Mouse (Mus musculus) cerebellum, postnatal 4 days (tissue): ENCODE measurements at regions not wholly inside any gene's neighbourhood (a gene's known extent, or its start where the extent isn't known, plus 50 kb on each side); places are given as distances from the start of the nearest gene placed in this dataset.
"Not testable (repeated sequence)": the region's sequence is repeated elsewhere in the genome, so short reads cannot be mapped to it uniquely, and the experiment has no call there.

ENCODE experiments used
- DNase-seq, 2 experiments: peaks; one replicate each; pipeline ENCODE4 v3.0.0; 2022; ENCODE audit warnings: low spot score in 2 of 2, mixed read lengths in 1 of 2

DNA sequence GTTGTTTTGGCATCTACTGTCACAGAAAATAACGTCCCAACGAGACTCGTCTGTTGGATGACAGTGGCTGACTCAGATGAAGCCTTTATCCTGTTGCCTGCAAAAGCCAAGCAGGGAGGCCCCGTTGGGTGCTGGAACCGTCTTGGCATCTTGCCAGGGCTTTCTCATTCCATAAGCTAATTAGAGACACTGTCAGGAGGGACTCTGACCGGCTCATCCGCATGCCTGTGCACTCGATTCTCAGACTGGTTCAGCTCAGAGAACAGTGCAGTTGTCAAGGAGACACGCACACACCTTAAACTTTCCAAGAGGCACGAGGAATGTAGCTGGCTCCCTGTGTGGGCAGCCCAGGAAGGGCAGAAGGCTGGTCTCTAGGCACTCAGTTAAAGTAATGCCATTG, 169.0 kb upstream of the Sulf2 start:
- peak in 1 of 2 experiments; percentile 45 for DNase-seq

DNA sequence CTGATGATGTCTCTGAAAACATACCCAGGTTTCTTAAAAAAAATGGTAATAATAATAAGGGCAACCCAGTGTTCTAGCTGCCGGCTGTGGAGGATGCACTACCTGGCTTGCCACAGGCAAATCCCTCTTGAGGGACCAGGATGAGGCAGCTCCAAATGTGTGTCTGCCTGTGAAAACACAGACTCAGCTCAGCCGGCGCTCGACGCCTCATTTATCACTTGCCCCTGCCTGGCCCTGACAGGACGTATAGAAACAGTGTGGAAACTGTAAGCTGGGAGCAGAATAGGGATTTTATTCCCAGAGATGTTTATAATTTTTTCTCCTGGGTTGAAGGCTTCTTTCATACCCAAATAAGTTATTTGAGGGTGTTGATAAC, 167.2 kb upstream of the Sulf2 start:
- DNase-seq, result no peak

DNA sequence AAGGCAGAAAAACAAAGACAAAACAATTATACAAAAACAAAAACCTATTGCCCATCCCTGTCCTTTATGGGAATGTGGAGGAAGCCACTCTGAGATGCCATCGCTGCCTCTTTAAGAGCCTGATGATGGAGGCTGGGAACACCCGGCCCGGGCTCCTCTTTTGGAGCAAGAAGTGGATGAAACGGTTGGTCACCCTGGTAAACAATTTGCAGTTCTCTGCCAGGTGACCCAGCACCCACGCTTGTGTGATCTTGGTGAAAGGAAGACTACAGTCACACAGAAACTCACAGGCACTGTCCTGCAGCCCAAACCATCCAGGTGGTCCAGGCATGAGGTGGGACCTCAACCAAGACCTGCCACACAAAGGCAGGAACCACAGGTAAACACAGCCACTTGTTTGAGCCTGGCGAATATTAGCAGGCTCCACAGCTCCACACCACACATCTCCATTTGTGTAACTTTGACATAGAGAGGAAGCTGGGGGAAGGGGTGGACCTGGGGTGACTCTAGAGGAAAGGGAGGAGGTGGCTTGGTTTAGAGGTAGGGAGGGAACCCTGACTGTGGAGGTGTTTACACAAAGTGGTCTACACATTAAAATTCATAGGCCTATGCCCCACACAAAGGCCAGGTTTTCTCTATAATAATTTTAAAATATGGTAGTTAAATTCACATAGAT, 166.7 kb upstream of the Sulf2 start:
- DNase-seq, result no peak

DNA sequence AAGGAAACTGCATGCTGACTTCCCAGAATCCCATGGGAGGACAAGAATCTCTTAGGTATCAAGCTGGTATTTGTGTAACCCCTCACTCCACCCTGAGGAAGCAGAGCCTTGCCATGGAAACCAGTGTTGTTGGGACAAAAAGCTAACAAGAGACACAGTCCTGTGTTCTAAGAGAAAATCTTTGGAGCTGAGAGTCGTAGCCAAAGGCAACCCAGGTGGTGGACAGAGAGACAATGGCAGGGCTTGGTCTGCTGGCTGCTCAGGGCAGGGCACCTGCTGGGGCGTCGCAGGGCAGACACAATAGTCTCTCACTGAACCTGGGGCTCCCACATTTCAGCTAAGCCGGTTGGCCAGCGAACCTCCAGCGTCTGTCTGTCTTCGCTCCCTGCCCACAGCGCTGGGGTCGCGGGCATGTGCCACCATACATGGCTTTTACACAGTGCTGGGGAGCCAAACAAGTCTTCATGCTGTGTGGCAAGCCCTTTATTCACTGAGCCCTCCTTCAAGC, 161.0 kb upstream of the Sulf2 start:
- no peak for DNase-seq

DNA sequence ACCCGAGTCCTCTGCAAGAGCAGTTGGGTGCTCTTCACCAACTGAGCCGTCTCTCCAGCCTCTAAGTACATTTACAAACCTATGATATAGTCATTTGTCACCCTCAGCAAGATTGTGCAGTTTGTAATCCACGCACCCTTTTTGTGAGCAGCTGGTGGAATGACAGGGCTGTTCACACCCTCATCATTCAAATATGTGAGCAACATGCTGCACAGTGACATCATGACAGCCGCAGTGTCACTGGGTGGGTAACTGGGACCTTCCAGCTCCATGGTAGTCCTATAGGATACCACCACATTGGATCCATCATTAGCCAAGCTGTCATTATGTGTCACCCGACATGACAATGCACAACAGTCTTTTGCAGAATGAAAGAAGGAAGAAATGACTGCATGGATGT, 155.0 kb upstream of the Sulf2 start:
- no peak for DNase-seq

DNA sequence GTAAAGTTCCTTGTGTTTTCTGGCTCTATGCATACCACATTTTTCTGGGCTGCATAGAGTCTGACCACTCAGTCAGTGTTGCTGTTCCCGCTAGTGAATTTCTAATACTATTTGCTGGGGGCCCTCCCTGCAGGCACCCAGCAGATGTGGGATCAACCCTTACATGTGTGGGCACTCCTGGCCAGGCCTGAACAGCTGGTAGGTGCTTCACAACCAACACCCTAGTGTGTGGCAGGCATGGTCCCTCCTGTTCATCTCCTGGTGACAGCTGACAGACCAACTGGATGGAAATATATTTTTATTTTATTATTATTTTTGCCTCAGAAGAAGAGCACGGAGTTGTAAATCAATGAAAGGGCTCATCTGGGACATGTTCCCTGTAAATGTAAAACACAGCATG, 154.4 kb upstream of the Sulf2 start:
- no peak for DNase-seq

DNA sequence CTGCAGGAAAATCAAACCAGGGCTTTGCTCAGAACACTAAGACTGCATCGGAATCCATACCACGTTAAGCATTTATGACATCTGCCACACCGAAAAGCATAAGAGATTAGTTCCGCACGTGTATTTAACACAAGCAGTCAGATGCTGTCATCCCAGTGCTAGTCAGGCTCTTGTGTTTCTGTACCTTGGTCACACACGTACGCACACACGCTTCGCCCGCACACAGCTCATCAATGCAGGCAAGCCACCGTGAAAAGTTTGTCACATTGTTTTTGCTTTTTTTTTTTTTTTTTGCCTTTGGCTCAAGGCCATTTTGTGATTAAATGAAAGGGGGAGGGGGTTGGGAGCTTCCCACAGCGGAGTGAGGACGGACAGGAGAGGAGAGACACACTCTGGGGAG, 152.1 kb upstream of the Sulf2 start:
- DNase-seq, result no peak

DNA sequence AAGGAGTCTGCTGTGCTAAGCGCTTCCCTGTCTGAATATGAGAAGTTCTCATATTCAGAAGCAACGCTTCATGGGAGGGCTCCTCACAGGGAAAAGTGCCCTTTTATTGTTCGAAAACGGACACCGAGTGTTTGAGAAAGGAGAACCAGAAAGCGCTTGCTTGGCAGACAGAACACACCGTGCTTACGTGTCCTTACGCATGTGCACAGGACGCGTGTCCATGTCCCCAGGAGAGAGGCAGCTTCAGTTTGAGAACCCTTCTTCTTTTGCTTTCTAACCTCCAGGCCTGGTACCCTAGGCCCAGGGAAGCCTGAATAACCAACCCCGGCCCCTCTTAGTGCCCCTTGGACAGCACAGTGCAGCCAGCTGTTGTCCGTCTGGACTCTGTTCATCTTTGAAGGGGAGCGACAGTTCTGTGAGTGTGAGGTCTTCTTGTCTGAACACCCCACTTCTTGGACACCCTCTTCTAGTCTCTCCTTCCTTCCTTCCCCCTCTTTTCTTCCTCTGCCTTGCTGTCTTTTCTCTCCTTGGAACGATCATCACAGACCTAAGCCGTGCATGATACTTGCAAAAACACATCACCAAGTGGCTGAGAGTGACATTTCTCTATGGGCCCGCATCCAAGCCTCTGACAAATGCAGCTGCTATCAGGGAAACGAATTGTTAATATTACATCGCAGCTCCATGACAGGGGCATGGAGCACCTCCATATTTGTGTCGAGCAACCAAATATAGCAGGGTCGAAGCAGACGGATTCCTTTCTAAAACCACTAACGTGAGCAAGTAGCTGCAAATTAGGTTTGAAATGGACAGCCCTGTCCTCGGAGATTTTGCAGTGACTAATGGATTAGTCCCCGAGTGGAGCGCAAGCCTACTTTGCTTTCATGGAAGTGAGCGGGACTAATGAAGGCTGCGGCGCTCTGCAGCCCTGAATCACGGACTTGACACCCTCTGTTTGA, 149.9 kb upstream of the Sulf2 start:
- peak in 1 of 2 experiments; percentile 17 for DNase-seq

DNA sequence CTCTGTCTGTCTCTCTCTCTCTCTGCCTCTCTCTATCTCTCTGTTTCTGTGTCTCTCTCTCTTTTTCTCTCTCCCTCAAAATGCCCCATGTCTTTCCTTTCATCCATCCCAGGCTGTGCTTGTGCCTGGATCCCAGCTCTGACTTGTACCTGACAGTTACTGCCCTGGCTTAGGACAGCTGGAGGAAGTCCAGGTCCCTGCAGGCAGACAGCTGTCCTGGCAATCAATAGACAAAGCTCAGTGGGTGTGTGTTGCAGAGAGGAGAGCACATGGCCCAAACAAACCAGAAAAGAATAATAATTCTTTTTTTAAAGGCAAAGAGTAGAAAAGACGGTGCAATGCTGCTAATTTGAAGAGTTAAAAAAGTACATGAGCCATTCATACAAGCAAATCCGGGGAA, 148.4 kb upstream of the Sulf2 start:
- no peak for DNase-seq

DNA sequence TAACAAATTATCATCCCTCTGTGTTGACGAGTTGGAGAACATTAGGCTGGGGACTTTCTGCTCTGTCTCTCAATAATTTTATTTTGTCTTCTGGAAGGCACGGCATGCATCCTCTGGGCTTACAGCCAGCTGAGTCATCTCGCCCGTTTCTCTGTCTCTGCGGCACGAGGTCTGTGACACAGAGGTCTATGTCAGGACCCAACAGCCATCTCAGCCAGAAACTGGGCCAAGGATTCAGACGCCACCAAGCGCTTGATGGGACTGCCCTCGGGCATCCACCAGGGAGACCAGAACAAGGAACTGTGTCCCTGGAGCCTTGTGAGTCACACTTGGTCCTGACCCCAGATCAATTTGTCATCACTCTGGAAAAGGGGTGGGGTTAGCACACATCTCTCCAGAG, 145.7 kb upstream of the Sulf2 start:
- DNase-seq, result no peak

DNA sequence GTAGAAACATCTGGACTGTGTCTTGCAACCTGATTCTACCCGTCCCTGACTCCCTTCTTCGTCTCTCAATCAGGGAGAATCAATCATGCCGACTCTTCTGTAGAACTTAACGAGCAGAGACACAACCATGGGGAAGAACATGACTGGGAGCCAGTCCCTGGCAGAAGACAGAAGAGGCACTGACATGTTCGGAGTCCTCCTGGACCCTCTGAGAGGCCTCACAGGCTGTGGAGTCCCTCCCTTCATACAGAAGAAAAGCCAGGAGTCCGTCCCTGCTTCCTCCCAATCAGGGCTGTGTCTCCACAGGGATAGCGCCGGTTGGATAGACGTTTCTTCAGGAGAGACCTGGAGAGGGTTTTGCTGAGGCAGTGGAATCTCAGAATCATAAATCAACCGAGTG, 139.2 kb upstream of the Sulf2 start:
- DNase-seq, result no peak

DNA sequence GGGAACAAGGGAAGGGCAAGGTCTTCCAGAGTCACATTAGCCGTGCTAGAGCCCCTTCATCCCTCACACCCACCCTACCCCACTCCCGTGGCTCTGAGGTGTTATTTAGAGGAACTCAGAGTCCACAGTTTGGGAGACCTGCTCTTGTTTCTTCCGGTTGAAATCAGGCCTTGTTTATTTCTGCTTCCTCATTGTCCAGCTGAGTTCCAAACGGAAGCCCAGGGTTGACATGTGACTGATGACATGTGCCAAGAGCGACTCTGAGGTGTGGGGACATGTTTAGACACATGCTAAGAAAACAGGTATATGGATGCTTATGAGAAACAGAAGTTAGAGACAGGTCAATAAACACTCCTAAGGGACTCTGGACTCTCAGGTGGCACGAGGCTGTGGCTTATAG, 137.5 kb upstream of the Sulf2 start:
- no peak for DNase-seq

DNA sequence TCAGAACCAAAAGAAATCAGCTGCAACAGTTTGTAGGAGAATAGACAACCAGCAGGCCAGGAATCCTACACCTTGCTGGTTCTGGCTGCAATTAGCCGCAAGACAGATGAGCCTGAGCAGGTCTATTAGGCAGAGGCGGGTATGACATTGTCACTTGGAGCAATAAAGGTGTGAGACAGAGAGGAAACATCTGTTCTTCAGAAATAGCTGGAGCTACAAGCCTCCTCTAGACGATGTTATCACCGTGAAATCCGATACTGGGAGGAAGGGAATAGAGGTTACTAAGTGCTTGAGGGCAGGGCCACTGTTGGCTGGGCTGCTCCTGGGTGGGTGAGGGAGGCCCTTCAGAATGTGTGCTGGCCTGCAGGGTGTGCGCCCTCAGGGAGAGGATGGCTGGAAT, 135.8 kb upstream of the Sulf2 start:
- no peak for DNase-seq

DNA sequence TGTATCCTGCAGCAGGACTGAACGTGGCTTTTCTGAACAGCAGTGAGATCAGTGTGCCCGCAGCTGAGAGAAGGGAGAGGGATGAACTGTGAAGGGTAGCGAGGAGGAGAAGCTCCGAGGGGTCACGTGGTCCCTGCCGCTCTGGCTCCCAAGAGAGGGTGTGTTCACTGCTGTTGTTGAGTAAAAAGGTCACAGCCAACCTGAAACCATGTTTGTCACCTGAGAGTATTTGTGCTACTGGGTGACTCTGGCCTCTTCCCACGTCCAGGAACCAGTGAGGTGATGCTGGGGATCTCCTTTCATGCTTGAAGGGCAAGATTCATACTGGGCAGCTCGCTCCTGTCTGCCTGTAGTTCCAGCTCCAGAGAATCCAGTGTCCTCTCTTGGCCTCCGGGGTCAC, 135.4 kb upstream of the Sulf2 start:
- no peak for DNase-seq

DNA sequence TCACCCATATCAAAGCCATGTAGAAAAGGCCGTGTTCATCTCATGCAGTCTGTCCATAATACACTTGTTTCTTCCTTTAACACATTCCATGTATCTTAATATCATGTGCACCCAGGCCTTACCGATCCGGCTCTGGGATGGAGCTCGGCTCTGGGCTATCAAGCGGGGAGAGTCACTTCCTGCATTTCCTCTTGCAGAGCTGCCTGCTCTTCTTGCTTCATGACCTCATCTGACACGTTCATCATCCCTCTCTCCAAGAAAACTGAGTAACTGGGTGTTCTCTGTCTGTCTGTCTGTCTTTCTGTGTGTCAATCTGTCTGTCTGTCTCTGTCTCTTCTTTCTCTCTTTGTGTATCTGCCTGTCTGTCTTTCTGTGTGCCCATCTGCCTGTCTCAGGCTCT, 133.7 kb upstream of the Sulf2 start:
- no peak for DNase-seq

DNA sequence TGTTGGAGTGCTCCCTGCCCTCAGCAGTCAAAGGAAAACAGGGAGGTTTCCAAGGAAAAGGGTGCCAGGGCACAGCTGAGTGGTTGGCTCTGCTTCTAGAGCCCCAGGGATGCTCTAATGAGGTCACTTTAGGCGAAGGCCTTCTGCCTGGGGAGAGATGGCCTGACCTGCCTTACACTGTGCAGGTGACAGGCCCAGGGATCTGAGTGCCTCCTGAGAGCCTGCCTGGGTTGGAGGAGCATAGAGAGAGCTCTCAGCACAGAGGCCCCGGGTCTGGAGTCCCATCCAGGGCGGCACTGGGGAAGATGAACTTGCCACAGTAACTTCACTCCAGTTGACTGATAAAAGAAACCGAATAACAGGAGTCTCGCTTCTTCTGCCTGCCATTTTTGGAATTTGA, 125.7 kb upstream of the Sulf2 start:
- DNase-seq, result not testable (repeated sequence)

DNA sequence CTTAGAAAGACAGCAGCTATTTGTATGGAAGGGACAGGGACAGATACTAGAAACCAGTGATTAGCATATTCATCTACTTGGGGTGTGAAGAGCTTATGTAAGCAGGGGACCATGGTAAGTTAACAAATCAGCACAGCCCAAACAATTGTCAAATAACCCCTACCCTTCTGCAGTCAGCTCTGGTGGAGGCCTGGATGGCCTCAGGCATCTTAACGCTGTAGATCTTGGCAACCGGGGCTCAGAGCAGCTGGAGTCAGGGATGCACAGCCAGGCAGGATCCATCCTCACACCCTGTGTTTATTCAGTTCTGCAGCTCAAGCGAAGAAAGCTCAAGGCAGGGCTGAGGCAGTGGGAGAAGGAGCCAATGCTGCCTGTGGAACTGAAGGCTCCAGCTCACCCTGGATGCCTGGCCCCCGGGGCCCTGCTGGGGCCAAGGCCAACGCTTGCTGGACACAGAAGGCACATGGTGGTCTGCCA, 125.2 kb upstream of the Sulf2 start:
- DNase-seq, result peak in 1 of 2 experiments; percentile 17

DNA sequence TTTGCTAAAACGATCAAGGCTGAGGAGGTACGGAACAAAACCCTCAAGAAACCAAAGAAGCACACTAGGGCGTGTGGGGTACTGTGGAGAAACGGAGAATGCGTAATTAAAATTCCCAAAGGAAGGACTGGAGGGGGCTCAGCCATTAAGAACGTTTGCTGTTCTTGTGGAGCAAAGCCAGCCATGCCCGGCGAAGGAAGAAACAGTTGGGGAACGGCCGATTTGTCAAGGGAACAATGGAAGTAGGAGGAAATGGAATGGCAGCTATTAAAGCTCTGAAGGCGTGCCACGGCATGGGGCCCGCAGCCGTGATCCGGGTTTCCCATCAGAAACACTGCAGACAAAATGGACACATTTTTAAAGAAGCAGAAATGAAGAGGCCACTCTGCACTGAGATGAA, 124.2 kb upstream of the Sulf2 start:
- DNase-seq, result no peak

DNA sequence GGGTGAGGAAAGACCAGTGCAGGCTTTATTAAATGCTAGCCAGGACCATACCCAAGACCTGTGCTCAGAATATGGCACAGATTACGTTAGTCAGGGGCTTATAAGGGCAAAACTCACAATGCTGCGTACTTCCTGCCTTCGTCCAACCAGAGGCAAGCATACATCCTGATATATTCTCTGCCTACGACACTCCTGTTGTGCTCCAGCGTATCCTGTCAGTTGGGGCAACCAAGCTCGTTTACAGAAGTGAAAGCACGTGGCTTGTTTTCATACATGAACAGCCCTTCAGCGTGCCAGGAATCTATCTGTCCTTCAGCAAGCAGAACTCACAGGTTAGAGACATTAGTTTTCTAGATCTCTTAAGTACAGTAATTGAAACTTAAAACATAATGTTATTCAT, 119.9 kb upstream of the Sulf2 start:
- DNase-seq, result no peak

DNA sequence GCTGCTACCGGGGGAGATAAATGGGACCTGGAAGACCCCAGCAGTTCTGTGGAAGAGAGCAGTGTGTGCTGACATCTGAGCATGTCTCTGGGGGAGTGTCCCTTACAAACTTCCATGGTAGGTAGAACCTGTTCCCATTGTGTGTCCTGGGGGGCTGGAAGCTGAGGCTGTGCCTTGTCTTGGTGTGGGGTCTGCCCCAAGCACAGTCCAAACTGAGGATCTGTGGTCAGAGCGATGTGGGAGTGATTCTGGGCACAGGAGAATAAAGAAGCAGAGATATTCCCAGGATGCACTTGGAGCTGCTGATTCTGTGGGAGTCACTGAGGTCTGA, 118.5 kb upstream of the Sulf2 start:
- DNase-seq, result no peak

DNA sequence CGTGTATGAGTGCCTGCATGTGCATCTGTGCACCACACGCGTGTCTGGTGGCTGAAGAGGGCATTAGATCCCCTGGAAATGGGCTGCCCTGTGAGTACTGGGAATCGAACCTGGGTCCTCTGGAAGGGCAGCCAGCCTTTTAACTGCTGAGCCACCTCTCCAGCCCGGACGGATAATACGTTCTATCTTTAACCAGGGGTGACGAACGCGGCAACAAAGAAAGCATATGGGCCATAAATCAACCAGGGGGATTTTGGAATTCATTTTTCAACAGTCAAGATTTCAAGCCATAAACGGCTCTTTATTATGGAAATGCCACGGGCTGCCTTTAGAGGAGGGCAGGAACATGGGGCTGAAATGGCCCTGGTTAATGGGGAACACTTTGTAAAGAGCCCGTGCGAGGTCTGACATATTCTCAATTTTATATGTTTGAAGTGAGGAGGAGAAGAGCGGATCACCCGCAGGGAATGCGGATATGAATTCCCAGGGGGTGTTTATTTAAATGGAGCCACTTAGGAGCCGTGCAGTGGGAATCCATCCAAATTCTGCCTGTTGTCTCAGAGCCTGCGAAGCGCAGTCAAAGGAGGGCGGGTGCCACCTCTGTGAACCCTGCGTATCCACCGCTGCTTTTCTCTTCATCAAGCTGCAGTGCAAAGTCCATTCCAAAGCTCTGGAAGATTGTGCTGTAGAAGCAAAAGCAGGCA, 118.0 kb upstream of the Sulf2 start:
- DNase-seq, result no peak

DNA sequence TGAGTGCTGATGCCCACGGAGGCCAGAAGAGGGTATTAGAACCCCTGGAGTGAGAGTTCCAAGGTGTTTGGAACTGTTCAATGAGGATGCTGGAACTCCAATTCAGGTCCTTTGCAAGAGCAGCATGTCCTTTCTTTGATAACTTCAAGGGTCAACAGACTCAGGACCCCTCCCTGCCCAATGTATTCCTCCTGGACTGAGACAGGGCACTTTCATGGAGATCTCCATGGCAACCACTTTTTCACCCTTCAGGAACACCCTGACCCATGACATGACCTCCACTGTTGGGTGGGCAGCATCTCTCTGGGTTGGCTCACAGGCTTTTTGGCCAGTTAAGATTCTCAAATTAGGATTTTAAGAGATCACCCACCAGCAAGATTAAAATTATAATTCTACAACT, 117.4 kb upstream of the Sulf2 start:
- DNase-seq, result no peak

DNA sequence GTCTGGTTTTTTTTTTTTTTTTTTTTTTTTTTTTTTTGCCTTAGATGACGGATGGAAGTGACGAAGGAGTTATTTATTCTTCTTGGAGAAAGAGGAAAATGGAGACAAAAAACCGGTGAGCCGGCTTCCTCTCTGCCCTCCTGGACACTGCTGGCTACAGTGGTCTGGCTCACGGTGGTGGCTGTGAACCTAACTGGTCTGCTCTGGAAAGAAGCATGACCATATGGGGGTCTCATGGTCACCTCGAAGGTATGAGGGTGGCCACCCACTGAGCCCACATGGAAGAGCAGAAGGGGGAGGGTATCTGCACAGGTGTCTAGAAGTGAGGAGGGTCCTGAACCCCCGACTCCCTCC, 116.7 kb upstream of the Sulf2 start:
- no peak for DNase-seq
